In genomic region chr2:14738927-14739326, GRCm38 (mm10) we compare ENCODE assay signal across 11 mouse cellular contexts.
DNase-seq lines count a peak whose midpoint lies in the region; ATAC-seq and TF ChIP-seq lines count a peak whose summit lies in the region.
"Had no signal": no experiment of that assay in that cellular context is flagged by ENCODE, and none has a peak within 500 bp of the region (broad histone marks: within the 10 kb centered on the region; RNA-seq: fewer than 3 reads in every experiment).

No protein-coding gene starts in this region.

- peak overlapping the region; percentile 66 for H3K27ac ChIP-seq in hindbrain, embryonic 10.5 days
- no peak overlapping the region; the same call in 1 of the 2 replicates for H3K27ac ChIP-seq in limb, embryonic 13.5 days
- H3K27ac ChIP-seq in gastrocnemius, adult 2 months = no peak overlapping the region
- H3K27ac ChIP-seq: liver, embryonic 12.5 days had no signal

- H3K4me3 ChIP-seq in hindbrain, embryonic 10.5 days = no peak overlapping the region
- no peak overlapping the region for H3K4me3 ChIP-seq in limb, embryonic 13.5 days
- no peak overlapping the region for H3K4me3 ChIP-seq in gastrocnemius, adult 2 months
- H3K4me3 ChIP-seq: erythroblast, embryonic 14.5 days; liver, embryonic 12.5 days had no signal

- no peak for TF ChIP-seq CTCF in gastrocnemius, adult 2 months (IDR thresholded peaks at IDR 0.05)

- DNase-seq in retina, postnatal 1 day = peak; percentile 11
- DNase-seq in retina, embryonic 14.5 days (ENCODE audit: low spot score) = no peak
- peak; percentile 5 for DNase-seq in hindbrain, embryonic 10.5 days (ENCODE audit: low spot score)
- no peak for DNase-seq in gastrocnemius, adult 2 months
- no peak for DNase-seq in c-Kit-positive CD71-positive TER-119-positive erythroid progenitor cells, embryonic 14.5 days (ENCODE audit: low spot score)
- no peak for DNase-seq in MN1 (ENCODE audit: low spot score)
- DNase-seq in heart, adult 8-10 months (ENCODE audit: low spot score) = no peak

- WGBS in hindbrain, embryonic 10.5 days = 53% methylated on average over 9 of the region's 9 CpGs
- WGBS in limb, embryonic 13.5 days = 36% methylated on average over 9 of the region's 9 CpGs

- H3K9ac ChIP-seq in limb, embryonic 13.5 days = 0 out of 2 replicates have a peak overlapping the region, but pooled peaks have one; percentile 35
- H3K9ac ChIP-seq: liver, embryonic 12.5 days had no signal

- H3K36me3 ChIP-seq in hindbrain, embryonic 10.5 days = no peaks in the 10 kb centered on the region
- H3K36me3 ChIP-seq in limb, embryonic 13.5 days = no peaks in the 10 kb centered on the region
- H3K36me3 ChIP-seq: liver, embryonic 12.5 days had no signal

- peak; percentile 49; the same call in 1 of the 2 replicates for ATAC-seq in limb, embryonic 13.5 days (ENCODE audit: low FRiP score, low read depth)
- ATAC-seq: liver, embryonic 12.5 days; Patski had no signal

- no peaks in the 10 kb centered on the region for H3K9me3 ChIP-seq in hindbrain, embryonic 10.5 days
- H3K9me3 ChIP-seq in limb, embryonic 13.5 days = no peaks in the 10 kb centered on the region
- H3K9me3 ChIP-seq: liver, embryonic 12.5 days had no signal

- peaks cover 24% of the 10 kb centered on the region for H3K4me1 ChIP-seq in hindbrain, embryonic 10.5 days (replicated peaks)
- H3K4me1 ChIP-seq in limb, embryonic 13.5 days = peaks cover 14% of the 10 kb centered on the region
- H3K4me1 ChIP-seq: liver, embryonic 12.5 days had no signal

- H3K4me2 ChIP-seq in limb, embryonic 13.5 days (replicated peaks) = peak overlapping the region; percentile 39
- H3K4me2 ChIP-seq: liver, embryonic 12.5 days had no signal

- no peaks in the 10 kb centered on the region for H3K27me3 ChIP-seq in hindbrain, embryonic 10.5 days (ENCODE audit: insufficient read depth, poor library complexity, severe bottlenecking)
- H3K27me3 ChIP-seq in limb, embryonic 13.5 days = no peaks in the 10 kb centered on the region
- H3K27me3 ChIP-seq: liver, embryonic 12.5 days had no signal

- intact Hi-C loops in gastrocnemius, adult 2 months (cut with DNase I) = no loop called here

Comparison
In these comparisons a context has a peak if more than half of its experiments do, and no peak if none do; other contexts are left out.
1. DNase-seq: peak in retina, postnatal 1 day (single experiment) and hindbrain, embryonic 10.5 days (single experiment); none in retina, embryonic 14.5 days (single experiment), gastrocnemius, adult 2 months (single experiment), c-Kit-positive CD71-positive TER-119-positive erythroid progenitor cells, embryonic 14.5 days (single experiment), MN1 (single experiment) and heart, adult 8-10 months (single experiment).